Mouse (Mus musculus) myocyte (in vitro differentiated cells): ENCODE measurements at regions not wholly inside any gene's neighbourhood (a gene's known extent, or its start where the extent isn't known, plus 50 kb on each side); places are given as distances from the start of the nearest gene placed in this dataset.

Experiments
- H3K27me3 ChIP-seq: one replicate; pipeline ENCODE4 v1.6.1; 2011; ENCODE audit not compliant: control insufficient read depth, insufficient read depth, insufficient read length
- H3K36me3 ChIP-seq: one replicate; pipeline ENCODE4 v1.6.1; 2011; ENCODE audit not compliant: control insufficient read depth, insufficient read depth
- H3K4me2 ChIP-seq: one replicate; pipeline ENCODE4 v1.6.1; 2011; ENCODE audit warnings: low read depth, control low read depth
- H3K4me3 ChIP-seq: one replicate; pipeline ENCODE4 v1.5.1; 2011; ENCODE audit warnings: mild to moderate bottlenecking, control low read depth, moderate library complexity
- H3K79me2 ChIP-seq: one replicate; pipeline ENCODE4 v1.6.1; 2011; ENCODE audit not compliant: control insufficient read depth, insufficient read depth
- H3ac ChIP-seq: one replicate; pipeline ENCODE4 v1.6.1; 2011; ENCODE audit not compliant: control insufficient read depth, insufficient read length
- CEBPB ChIP-seq: IDR thresholded peaks from 2 replicates; pipeline ENCODE4 v1.6.1; 2011; ENCODE audit warnings: mild to moderate bottlenecking, moderate library complexity; ENCODE audit not compliant: poor library complexity, insufficient read depth, severe bottlenecking
- E2F4 ChIP-seq: IDR thresholded peaks from one replicate; pipeline ENCODE4 v1.6.1; 2011; ENCODE audit warnings: mild to moderate bottlenecking, control low read depth, moderate library complexity; ENCODE audit not compliant: insufficient read depth
- MAX ChIP-seq: IDR thresholded peaks from one replicate; pipeline ENCODE4 v1.6.1; 2011; ENCODE audit warnings: low read depth, mild to moderate bottlenecking, control low read depth
- MYOD1 ChIP-seq, 3 experiments: IDR thresholded peaks; one replicate each; pipeline ENCODE4 v1.6.1; 2011; ENCODE audit warnings: control low read depth in 2 of 3, low read depth in 2 of 3, mild to moderate bottlenecking in 2 of 3, moderate library complexity in 1 of 3; ENCODE audit not compliant: insufficient read length in 2 of 3, control insufficient read depth in 1 of 3
- MYOG ChIP-seq, 3 experiments: IDR thresholded peaks; one replicate each; pipeline ENCODE4 v1.6.1; 2011; ENCODE audit warnings: control low read depth in 2 of 3, low read depth in 2 of 3, mild to moderate bottlenecking in 2 of 3; ENCODE audit not compliant: insufficient read length in 2 of 3, control insufficient read depth in 1 of 3, insufficient read depth in 1 of 3
- POLR2A ChIP-seq: IDR thresholded peaks from one replicate; pipeline ENCODE4 v1.6.1; 2011; ENCODE audit warnings: low read depth, mild to moderate bottlenecking, control low read depth, moderate library complexity; ENCODE audit not compliant: insufficient read length
- POLR2AphosphoS2 ChIP-seq: IDR thresholded peaks from one replicate; pipeline ENCODE4 v1.6.1; 2011; ENCODE audit warnings: low read depth, control low read depth; ENCODE audit not compliant: insufficient read length
- REST ChIP-seq: IDR thresholded peaks from one replicate; pipeline ENCODE4 v1.6.1; 2011; ENCODE audit warnings: mild to moderate bottlenecking, control low read depth, moderate library complexity; ENCODE audit not compliant: insufficient read depth, insufficient read length
- SRF ChIP-seq: IDR thresholded peaks from one replicate; pipeline ENCODE4 v1.6.1; 2011; ENCODE audit warnings: low read depth; ENCODE audit not compliant: control insufficient read depth, insufficient read length
- TCF12 ChIP-seq: IDR thresholded peaks from one replicate; pipeline ENCODE4 v1.6.1; 2011; ENCODE audit warnings: mild to moderate bottlenecking, control low read depth; ENCODE audit not compliant: poor library complexity, insufficient read depth, severe bottlenecking
- TCF3 ChIP-seq: IDR thresholded peaks from one replicate; pipeline ENCODE4 v1.6.1; 2011; ENCODE audit warnings: low read depth, control low read depth; ENCODE audit not compliant: insufficient read length
- USF1 ChIP-seq: IDR thresholded peaks from one replicate; pipeline ENCODE4 v1.6.1; 2011; ENCODE audit warnings: low read depth, mild to moderate bottlenecking, control low read depth, moderate library complexity

DNA sequence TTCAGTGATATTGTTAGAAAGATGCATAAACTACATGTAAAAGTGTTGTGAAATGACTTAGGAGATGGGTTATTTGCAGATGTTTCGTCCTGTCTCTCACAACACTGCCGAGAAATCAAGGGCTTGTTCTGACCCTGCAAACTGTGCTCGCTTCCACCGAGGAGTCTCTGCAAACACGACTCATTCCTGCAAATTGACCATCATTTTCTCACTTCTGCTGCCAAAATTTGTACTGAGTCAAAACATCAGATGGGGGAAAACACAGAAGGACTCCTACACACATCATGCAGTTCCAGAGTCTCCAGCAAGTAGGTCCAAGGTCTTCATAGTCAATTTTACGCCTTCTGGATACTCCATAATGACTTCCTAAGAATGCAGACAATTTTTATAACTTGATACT lies 109.9 kb upstream of the Qrfpr start:
- H3K27me3 ChIP-seq: no peaks in the 10 kb centered on the region
- no peak overlapping the region for H3K4me2 ChIP-seq
- no peaks in the 10 kb centered on the region for H3K36me3 ChIP-seq
- H3K79me2 ChIP-seq: no peaks in the 10 kb centered on the region
- H3K4me3 ChIP-seq: no peak overlapping the region
- H3ac ChIP-seq: no peak overlapping the region
- TF ChIP-seq REST: no peak
- no peak for TF ChIP-seq USF1
- no peak for TF ChIP-seq E2F4
- TF ChIP-seq TCF3: no peak

DNA sequence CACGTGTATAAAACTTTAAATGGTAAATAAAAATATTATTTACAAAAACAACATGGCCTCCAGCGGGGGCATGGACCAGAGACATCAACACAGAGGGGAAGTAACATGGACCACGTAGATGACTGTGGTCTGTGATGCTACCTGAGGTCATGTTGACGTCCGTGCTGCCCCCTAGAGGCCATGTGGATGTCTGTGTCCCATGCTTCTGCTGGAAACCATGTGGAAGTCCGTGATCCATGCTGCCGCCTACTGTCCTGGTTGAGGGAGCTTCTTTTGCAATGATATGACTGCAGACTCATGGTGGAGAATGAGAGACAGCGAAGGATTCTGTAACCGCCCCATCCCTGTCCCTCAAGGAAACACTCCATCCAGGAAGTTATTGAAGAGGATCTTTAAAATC lies 108.5 kb upstream of the Qrfpr start:
- no peaks in the 10 kb centered on the region for H3K79me2 ChIP-seq
- H3K4me2 ChIP-seq: no peak overlapping the region
- H3K4me3 ChIP-seq: no peak overlapping the region
- no peaks in the 10 kb centered on the region for H3K27me3 ChIP-seq
- no peaks in the 10 kb centered on the region for H3K36me3 ChIP-seq
- TF ChIP-seq USF1 (no peak), CEBPB (no peak), TCF12 (no peak), MAX (no peak), E2F4 (no peak), TCF3 (no peak), REST (no peak), POLR2AphosphoS2 (no peak), SRF (no peak), MYOD1 (IDR thresholded peaks at IDR 0.05; ENCODE audit: control insufficient read depth in 1 of 3, insufficient read length in 2 of 3, low read depth in 2 of 3) (no peak), POLR2A (no peak), MYOG (IDR thresholded peaks at IDR 0.05; ENCODE audit: control insufficient read depth in 1 of 3, insufficient read depth in 1 of 3, insufficient read length in 2 of 3, low read depth in 2 of 3) (no peak)
- no peak overlapping the region for H3ac ChIP-seq

DNA sequence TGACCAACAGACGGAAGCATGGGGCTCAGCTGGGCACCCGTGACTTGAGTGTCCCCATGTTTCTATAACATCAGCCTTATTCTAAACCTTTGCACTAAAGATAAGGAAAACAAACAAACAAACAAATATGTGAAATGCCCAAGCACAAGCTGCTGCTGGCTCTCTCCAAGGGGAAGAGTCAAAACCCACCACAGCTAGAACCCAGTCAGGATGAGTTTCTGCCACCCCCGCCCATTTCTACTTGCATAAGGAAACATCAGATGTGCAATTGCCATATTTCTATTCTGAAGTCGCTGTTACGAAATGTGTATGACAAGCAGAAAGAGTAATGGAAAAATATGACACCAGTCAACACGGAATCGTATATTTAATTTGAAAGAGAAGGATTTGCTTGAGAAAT lies 107.5 kb upstream of the Qrfpr start:
- no peak overlapping the region for H3K4me3 ChIP-seq
- TF ChIP-seq TCF3 (no peak), REST (no peak), POLR2AphosphoS2 (no peak), MYOG (IDR thresholded peaks at IDR 0.05; ENCODE audit: control insufficient read depth in 1 of 3, insufficient read depth in 1 of 3, insufficient read length in 2 of 3, low read depth in 2 of 3) (no peak), SRF (no peak), TCF12 (no peak)
- no peaks in the 10 kb centered on the region for H3K79me2 ChIP-seq
- H3K4me2 ChIP-seq: no peak overlapping the region
- no peak overlapping the region for H3ac ChIP-seq
- H3K27me3 ChIP-seq: no peaks in the 10 kb centered on the region
- H3K36me3 ChIP-seq: no peaks in the 10 kb centered on the region

DNA sequence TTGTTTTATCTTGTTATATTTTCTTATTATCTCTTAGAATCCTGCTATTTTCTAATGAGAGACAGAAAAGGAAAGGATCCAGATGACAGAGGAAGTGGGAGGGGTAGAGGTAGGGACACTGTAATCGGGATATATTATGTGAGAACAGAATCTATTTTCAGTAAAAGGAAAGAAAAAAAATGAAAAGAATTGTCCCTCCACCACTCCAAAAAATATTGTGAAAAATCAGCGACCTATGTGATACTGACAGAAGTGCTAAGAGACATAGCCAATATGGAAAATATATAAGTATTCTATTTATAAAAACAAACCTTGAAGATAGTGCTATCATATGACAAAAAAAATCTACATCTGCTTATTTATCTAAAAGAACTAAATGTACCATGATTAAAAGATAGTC lies 106.8 kb upstream of the Qrfpr start:
- Histone ChIP-seq H3K27me3 (no peaks in the 10 kb centered on the region), H3K4me2 (no peak overlapping the region), H3K79me2 (no peaks in the 10 kb centered on the region), H3K4me3 (no peak overlapping the region), H3ac (no peak overlapping the region), H3K36me3 (no peaks in the 10 kb centered on the region)
- TF ChIP-seq CEBPB (no peak), TCF3 (no peak), MYOG (IDR thresholded peaks at IDR 0.05; ENCODE audit: control insufficient read depth in 1 of 3, insufficient read depth in 1 of 3, insufficient read length in 2 of 3, low read depth in 2 of 3) (no peak), TCF12 (no peak), MAX (no peak)

DNA sequence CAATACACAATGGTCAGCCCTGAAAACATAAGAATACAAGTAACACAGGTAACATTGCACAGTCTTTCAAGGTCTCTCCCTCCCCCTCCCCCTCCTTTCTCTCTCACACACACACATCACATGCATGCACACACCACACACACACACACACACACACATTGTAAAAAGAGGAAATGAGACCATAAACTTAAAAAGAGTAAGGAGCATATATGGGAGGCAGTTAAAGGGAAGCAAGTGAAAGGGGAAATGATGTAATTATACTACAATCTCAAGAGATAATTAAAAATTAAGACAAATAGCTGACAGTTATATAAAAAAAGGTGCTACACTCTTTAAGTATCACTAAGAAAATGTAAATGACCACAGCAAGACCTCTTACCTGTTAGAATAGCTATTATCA lies 96.5 kb upstream of the Qrfpr start:
- TF ChIP-seq CEBPB: no peak
- TF ChIP-seq REST: no peak
- TF ChIP-seq MAX: no peak
- no peak for TF ChIP-seq SRF
- no peak for TF ChIP-seq MYOG (IDR thresholded peaks at IDR 0.05; ENCODE audit: control insufficient read depth in 1 of 3, insufficient read depth in 1 of 3, insufficient read length in 2 of 3, low read depth in 2 of 3)
- no peak for TF ChIP-seq POLR2AphosphoS2
- no peak for TF ChIP-seq USF1
- TF ChIP-seq TCF3: no peak
- no peak for TF ChIP-seq POLR2A
- TF ChIP-seq TCF12: no peak
- TF ChIP-seq MYOD1 (IDR thresholded peaks at IDR 0.05; ENCODE audit: control insufficient read depth in 1 of 3, insufficient read length in 2 of 3, low read depth in 2 of 3): no peak
- no peak for TF ChIP-seq E2F4
- Histone ChIP-seq H3K4me3 (no peak overlapping the region), H3K79me2 (no peaks in the 10 kb centered on the region), H3K4me2 (no peak overlapping the region), H3ac (no peak overlapping the region), H3K27me3 (no peaks in the 10 kb centered on the region), H3K36me3 (no peaks in the 10 kb centered on the region)
